Mouse (Mus musculus) liver, embryonic 15.5 days (tissue): ENCODE data around the gene 6430548M08Rik. TPM values are rescaled to one million over a fixed set of nuclear protein-coding genes. Genes with fewer than 3 reads are reported as not detected.

Experiments
- ATAC-seq: fragments of 200-750 bp; cut with Nextera tagmentation; 2 replicates; pipeline ENCODE4 v1.8.0; 2017; ENCODE audit warnings: moderate number of reproducible peaks, mild to moderate bottlenecking, moderate library complexity; ENCODE audit not compliant: insufficient read depth
- H3K27ac ChIP-seq: fragments of 300-500 bp; sonication (generic); replicated peaks from 2 replicates; pipeline ENCODE4 v1.5.1; 2015; ENCODE audit warnings: mild to moderate bottlenecking, inconsistent platforms
- H3K27me3 ChIP-seq: fragments of 300-500 bp; sonication (generic); 2 replicates; pipeline ENCODE4 v1.6.1; 2015; ENCODE audit warnings: mild to moderate bottlenecking, inconsistent platforms
- H3K36me3 ChIP-seq: fragments of 300-500 bp; sonication (generic); replicated peaks from 2 replicates; pipeline ENCODE4 v1.6.1; 2015; ENCODE audit warnings: moderate library complexity, mild to moderate bottlenecking, inconsistent platforms
- H3K4me1 ChIP-seq: fragments of 300-500 bp; sonication (generic); replicated peaks from 2 replicates; pipeline ENCODE4 v1.6.1; 2015; ENCODE audit warnings: inconsistent platforms
- H3K4me2 ChIP-seq: fragments of 300-500 bp; sonication (generic); 2 replicates; pipeline ENCODE4 v1.6.1; 2015; ENCODE audit warnings: moderate library complexity, mild to moderate bottlenecking, inconsistent platforms
- H3K4me3 ChIP-seq: fragments of 300-500 bp; sonication (generic); replicated peaks from 2 replicates; pipeline ENCODE4 v1.5.1; 2015; ENCODE audit warnings: mild to moderate bottlenecking, inconsistent platforms
- H3K9ac ChIP-seq: fragments of 300-500 bp; sonication (generic); 2 replicates; pipeline ENCODE4 v1.6.1; 2015; ENCODE audit warnings: moderate library complexity, mild to moderate bottlenecking, inconsistent platforms
- H3K9me3 ChIP-seq: fragments of 300-500 bp; sonication (generic); replicated peaks from 2 replicates; pipeline ENCODE4 v1.6.1; 2016; ENCODE audit warnings: inconsistent platforms
- WGBS: fragments of 180-500 bp; shearing (Covaris S2); methylation state at CpG from one replicate; pipeline ENCODE4 v1.1.7; 2015; ENCODE audit warnings: mixed read lengths; ENCODE audit not compliant: insufficient replicate concordance; 5-methylcytosine and 5-hydroxymethylcytosine counted together
- polyA plus RNA-seq: library from polyadenylated mRNA; unstranded; fragments of >200 nt; fragmentation: Nextera tagmentation; extraction: Ambion mirVana; gene quantifications from 2 replicates; pipeline ENCODE4 v1.2.1, GENCODE M21; 2015

6430548M08Rik gene
- polyA plus RNA-seq, 1 experiment from 2014 or later, result 2.8 TPM

- H3K9ac ChIP-seq, result no peak overlapping the region
- H3K27ac ChIP-seq, result 0 out of 2 replicates have a peak overlapping the region, but pooled peaks have one; percentile 29
- H3K4me3 ChIP-seq, result no peak overlapping the region
- H3K4me1 ChIP-seq, result peaks cover 37% of the 10 kb centered on the region
- H3K36me3 ChIP-seq, result no peaks in the 10 kb centered on the region
- H3K27me3 ChIP-seq, result peaks cover 20% of the 10 kb centered on the region
- H3K9me3 ChIP-seq, result no peaks in the 10 kb centered on the region
- ATAC-seq, result no peak
- H3K4me2 ChIP-seq, result no peak overlapping the region
- 5% methylated on average over 3 of the region's 3 CpGs for WGBS
These were observed 4.8 kb upstream of the 6430548M08Rik start for GRCm38 (mm10) chr8:120109149-120109548.

DNA sequence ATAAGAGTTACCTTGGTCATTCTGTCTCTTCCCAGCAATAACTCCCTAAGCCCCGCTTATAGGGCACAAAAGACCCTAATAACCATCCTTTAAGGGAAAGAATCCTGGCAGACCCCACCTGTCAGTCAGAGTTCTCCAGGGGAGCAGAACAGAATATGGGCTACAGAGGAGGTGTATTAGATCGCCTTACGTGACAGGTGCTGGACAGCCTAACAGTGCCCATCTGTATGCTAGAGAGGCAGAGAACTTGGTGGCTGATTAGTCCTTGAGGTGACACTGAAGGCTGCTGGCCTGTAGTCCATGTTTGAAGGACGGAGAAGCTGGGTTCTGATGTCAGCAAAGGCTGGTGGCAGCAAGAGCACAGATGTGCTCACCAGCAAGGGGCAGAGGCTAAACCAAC is 3.0 kb upstream of the 6430548M08Rik start:
- Histone ChIP-seq H3K4me3 (no peak overlapping the region), H3K27me3 (peaks cover 38% of the 10 kb centered on the region), H3K27ac (no peak overlapping the region), H3K4me1 (peaks cover 43% of the 10 kb centered on the region), H3K9ac (no peak overlapping the region), H3K36me3 (no peaks in the 10 kb centered on the region), H3K9me3 (no peaks in the 10 kb centered on the region), H3K4me2 (no peak overlapping the region)
- WGBS, result 63% methylated on average over 4 of the region's 4 CpGs
- no peak for ATAC-seq

DNA sequence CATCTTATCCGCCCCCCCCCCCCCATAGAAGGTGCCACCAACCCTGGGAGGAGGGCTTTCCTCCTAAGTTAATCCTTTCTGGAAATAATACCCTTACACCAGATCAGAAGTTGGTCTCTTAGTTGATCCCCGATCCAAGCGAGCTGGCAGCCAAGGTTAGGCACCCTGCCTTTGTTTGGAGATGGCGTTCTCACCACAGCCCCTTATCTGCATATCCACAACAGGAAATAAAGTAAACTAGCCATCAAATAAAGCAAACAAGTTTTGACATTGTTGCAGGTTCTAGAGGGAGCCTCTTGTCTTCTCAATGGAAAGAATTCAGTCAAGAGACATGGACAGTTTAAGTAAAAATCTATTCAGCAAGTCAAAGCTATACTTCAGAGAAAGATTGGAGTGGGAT is 2.6 kb upstream of the 6430548M08Rik start:
- ATAC-seq, result no peak
- Histone ChIP-seq H3K36me3 (no peaks in the 10 kb centered on the region), H3K27me3 (peaks cover 42% of the 10 kb centered on the region), H3K4me3 (no peak overlapping the region), H3K9ac (no peak overlapping the region), H3K9me3 (no peaks in the 10 kb centered on the region), H3K4me1 (peaks cover 41% of the 10 kb centered on the region), H3K4me2 (no peak overlapping the region), H3K27ac (no peak overlapping the region)
- WGBS, result 35% methylated on average over 4 of the region's 4 CpGs

DNA sequence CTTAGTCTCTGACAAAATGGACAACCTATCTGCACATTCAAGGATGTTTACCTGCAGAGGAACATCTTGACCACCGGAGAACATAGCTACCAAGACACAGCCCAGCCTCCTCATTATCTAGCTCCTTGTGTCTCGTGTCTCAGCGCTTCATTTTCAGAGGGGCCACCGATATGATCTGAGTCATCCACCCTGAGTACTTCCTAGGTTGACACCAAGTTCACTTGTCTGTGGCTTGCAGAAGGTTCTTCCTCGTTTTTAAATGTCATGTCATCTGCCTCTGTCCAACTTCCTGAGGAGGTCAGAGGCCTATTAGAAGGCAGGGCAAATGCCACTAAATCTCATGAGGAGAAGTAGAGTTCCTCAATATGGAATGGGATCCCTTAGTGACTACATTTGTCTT is 1.4 kb upstream of the 6430548M08Rik start:
- Histone ChIP-seq H3K9ac (no peak overlapping the region), H3K4me3 (no peak overlapping the region), H3K4me1 (peaks cover 36% of the 10 kb centered on the region), H3K4me2 (peak overlapping the region; percentile 95; the same call in 1 of the 2 replicates), H3K36me3 (no peaks in the 10 kb centered on the region), H3K9me3 (no peaks in the 10 kb centered on the region), H3K27ac (peak overlapping the region; percentile 78), H3K27me3 (peaks cover 53% of the 10 kb centered on the region)
- no peak for ATAC-seq
- 12% methylated on average over 5 of the region's 5 CpGs for WGBS

GRCm38 (mm10) chr8:120113306-120113705 is 646 bp upstream of the 6430548M08Rik start:
- no peak; the same call in 1 of the 2 replicates for ATAC-seq
- Histone ChIP-seq H3K27me3 (peaks cover 61% of the 10 kb centered on the region), H3K4me2 (peak overlapping the region; percentile 95), H3K4me3 (peak overlapping the region; percentile 66), H3K9ac (peak overlapping the region; percentile 77), H3K27ac (peak overlapping the region; percentile 78), H3K9me3 (no peaks in the 10 kb centered on the region), H3K4me1 (peaks cover 38% of the 10 kb centered on the region), H3K36me3 (no peaks in the 10 kb centered on the region)
- 6% methylated on average over 10 of the region's 10 CpGs for WGBS

DNA sequence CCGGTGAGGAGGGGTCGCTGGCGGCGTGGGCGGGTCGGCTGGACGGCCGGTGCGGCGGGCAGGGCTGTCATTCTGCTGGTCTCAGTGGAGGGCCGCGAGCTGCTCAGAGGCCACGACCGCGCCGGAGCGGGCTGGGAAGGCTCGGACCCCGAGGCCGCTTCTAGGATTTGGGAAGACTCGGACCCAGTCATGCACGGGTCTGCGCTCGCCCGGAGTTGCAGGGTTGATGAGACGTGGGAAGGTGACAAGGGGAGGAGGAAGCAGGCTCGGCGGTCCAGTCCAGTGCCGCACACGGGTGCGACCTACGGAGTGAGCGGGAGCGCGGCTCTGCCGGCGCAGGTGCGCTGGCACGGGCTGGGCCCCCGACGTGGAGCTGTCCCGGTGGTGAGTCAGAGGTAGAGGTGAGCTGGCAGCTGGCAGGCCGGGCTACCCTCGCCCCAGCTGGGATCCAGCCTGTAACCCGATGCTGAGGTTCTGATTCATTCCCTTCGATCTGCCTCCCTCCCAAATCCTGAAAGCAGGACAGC is 426 bp downstream of the 6430548M08Rik start:
- ATAC-seq, result peak; percentile 6
- Histone ChIP-seq H3K27ac (no peak overlapping the region), H3K9ac (peak overlapping the region; percentile 52), H3K9me3 (no peaks in the 10 kb centered on the region), H3K27me3 (peaks cover 71% of the 10 kb centered on the region), H3K4me2 (peak overlapping the region; percentile 95), H3K4me3 (peak overlapping the region; percentile 66), H3K36me3 (no peaks in the 10 kb centered on the region), H3K4me1 (peaks cover 30% of the 10 kb centered on the region)
- WGBS, result 1% methylated on average over 46 of the region's 46 CpGs

DNA sequence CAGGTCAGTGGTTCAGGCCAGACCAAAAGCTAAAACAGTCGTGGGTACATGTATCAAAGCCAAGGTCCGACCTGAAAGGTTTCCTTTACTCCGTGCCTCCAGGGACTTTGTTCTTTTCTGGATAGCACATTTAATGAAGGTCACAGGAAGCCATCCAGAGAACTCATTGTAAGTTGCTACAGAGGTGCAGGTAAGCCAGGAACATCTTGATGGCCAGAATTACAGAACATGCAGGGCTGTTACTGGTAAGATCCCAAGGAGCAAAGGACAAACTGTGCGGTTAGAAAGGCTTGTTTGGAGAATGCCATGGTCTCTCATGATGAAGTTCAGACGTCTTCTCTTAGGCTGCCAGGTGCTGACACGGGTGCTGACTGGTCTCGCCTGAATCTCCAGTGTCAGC is 2.6 kb downstream of the 6430548M08Rik start:
- H3K4me2 ChIP-seq, result no peak overlapping the region
- H3K4me1 ChIP-seq, result peaks cover 30% of the 10 kb centered on the region
- no peak overlapping the region for H3K9ac ChIP-seq
- ATAC-seq, result no peak
- no peak overlapping the region for H3K4me3 ChIP-seq
- no peaks in the 10 kb centered on the region for H3K36me3 ChIP-seq
- 39% methylated on average over 7 of the region's 7 CpGs for WGBS
- H3K27ac ChIP-seq, result no peak overlapping the region
- H3K27me3 ChIP-seq, result peaks cover 69% of the 10 kb centered on the region
- H3K9me3 ChIP-seq, result no peaks in the 10 kb centered on the region

- Histone ChIP-seq H3K9me3 (no peaks in the 10 kb centered on the region), H3K4me1 (peaks cover 19% of the 10 kb centered on the region), H3K36me3 (no peaks in the 10 kb centered on the region), H3K4me3 (no peak overlapping the region), H3K27me3 (peaks cover 74% of the 10 kb centered on the region), H3K4me2 (no peak overlapping the region), H3K27ac (no peak overlapping the region), H3K9ac (no peak overlapping the region)
- ATAC-seq, result no peak
- 69% methylated on average over 9 of the region's 9 CpGs for WGBS
These were observed 4.2 kb downstream of the 6430548M08Rik start for GRCm38 (mm10) chr8:120118162-120118561.

DNA sequence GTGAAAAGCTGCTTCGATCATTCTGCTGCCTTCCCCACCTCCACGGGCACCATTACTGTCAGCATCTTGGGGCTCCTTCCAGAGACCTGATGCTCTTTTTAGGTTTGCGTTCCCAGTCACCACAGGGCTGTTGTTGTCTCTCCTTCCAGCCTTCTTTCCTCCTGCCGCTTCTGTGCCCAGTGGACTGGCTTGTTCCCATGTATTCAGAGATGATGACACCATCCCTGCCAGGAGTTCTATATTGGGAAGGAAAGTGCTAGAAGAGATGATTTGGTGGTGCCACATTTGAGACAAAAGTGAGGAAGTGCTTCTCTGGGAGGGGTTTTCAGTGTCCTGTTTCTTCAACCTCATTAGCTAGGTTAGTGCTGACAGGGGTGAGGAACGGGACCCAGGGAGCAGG is 4.9 kb downstream of the 6430548M08Rik start:
- Histone ChIP-seq H3K9me3 (no peaks in the 10 kb centered on the region), H3K4me3 (no peak overlapping the region), H3K4me1 (peaks cover 15% of the 10 kb centered on the region), H3K9ac (no peak overlapping the region), H3K27me3 (peaks cover 76% of the 10 kb centered on the region), H3K4me2 (no peak overlapping the region), H3K36me3 (no peaks in the 10 kb centered on the region), H3K27ac (no peak overlapping the region)
- no peak for ATAC-seq
- 55% methylated on average over 5 of the region's 5 CpGs for WGBS

DNA sequence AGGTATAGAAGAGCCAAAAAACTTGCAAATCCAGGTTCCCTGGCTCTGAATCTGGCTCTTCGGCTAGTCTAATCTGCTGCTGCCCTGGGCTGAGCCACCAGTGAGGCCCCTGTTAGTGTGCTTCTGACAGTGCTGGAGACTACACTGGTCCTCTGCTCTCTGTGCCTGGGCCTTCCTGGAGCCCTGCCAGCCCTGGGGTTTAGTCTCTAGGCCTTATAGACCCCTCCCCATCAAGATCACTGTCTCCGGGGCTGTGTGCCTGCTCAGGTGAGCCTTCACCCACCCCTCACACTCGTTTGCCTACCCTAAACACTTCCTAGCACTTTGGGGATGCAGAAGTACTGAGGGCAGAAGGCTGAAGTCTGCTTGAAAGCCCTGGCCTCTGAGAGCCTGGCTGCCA is 5.5 kb downstream of the 6430548M08Rik start:
- WGBS, result 41% methylated on average over 3 of the region's 3 CpGs
- no peak overlapping the region for H3K27ac ChIP-seq
- no peak for ATAC-seq
- H3K4me3 ChIP-seq, result no peak overlapping the region
- no peaks in the 10 kb centered on the region for H3K9me3 ChIP-seq
- no peak overlapping the region for H3K9ac ChIP-seq
- no peak overlapping the region for H3K4me2 ChIP-seq
- peaks cover 71% of the 10 kb centered on the region for H3K27me3 ChIP-seq
- peaks cover 9% of the 10 kb centered on the region for H3K4me1 ChIP-seq
- no peaks in the 10 kb centered on the region for H3K36me3 ChIP-seq

DNA sequence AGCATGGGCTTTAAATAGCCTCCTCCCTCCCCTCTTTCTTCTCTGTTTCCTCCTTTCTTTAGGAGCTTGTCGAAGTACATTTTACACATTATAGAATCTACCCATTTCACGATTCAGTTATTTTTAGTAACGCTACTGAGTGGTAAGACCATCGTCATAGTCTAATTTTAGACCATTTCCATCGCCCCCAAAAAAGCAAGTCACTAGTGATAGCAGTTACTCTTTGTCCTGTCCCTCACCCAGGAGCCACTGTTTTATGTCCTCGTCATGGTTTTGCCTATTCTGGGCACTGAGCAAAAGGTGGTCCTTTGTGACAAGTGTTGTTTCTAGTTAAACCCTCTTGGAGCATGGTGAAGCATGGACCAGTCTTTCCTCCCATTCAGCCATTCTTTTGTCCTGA is 6.0 kb downstream of the 6430548M08Rik start:
- Histone ChIP-seq H3K4me1 (peaks cover 6% of the 10 kb centered on the region; the same call in 1 of the 2 replicates), H3K27me3 (peaks cover 71% of the 10 kb centered on the region), H3K4me3 (no peak overlapping the region), H3K36me3 (no peaks in the 10 kb centered on the region), H3K9me3 (no peaks in the 10 kb centered on the region), H3K9ac (no peak overlapping the region), H3K27ac (no peak overlapping the region), H3K4me2 (no peak overlapping the region)
- 28% methylated on average over 6 of the region's 6 CpGs for WGBS
- no peak for ATAC-seq

GRCm38 (mm10) chr8:120120951-120121350 is 7.0 kb downstream of the 6430548M08Rik start:
- Histone ChIP-seq H3K9ac (no peak overlapping the region), H3K4me3 (no peak overlapping the region), H3K4me1 (peaks cover 7% of the 10 kb centered on the region), H3K27me3 (peaks cover 65% of the 10 kb centered on the region), H3K9me3 (no peaks in the 10 kb centered on the region), H3K36me3 (no peaks in the 10 kb centered on the region), H3K27ac (no peak overlapping the region), H3K4me2 (no peak overlapping the region)
- WGBS, result 49% methylated on average over 5 of the region's 5 CpGs
- no peak for ATAC-seq
